Mouse (Mus musculus): Measurements from ENCODE around the gene Zmynd10.

The Zmynd10 gene

DNA sequence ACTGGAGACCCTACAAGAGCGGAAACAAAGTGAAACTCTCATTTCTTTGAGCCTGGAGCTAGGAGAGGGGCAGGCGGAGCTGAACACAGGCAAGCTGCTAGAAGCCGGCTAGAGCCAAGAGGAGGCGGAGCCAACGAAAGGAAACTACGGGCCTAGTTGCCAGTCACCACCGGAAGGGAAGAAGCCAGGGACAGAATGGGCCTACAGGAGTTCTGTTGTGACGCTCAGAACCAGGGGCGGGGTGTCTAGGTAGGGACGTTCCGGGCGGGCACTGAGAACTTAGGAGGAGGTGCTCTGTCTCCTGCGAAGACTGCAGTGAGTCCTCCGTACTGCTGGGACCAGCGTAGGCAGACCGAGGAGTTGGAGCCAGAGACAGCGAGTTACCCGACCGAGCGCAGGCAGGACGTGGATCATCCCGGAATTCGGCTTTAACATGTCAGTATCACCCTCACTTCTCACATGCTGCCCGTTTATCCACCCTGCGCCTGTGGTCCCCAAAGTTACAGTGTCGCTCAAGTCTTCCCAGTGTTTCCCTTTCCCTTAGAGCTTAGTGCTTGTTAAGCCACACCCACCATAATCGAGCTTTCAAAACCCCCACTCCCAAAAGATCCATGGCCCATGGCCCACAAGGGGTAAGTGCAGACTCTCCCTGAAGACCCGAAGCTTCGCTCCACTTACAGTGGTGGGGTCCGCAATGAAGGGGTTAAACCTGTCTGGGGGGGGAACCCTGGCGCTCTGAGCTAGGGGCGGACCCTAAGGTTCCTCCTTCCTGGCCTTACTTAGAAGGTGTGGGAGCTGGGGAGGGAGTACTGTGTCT is 33.6 kb downstream of the Zmynd10 start, which contains the start of gene Hyal3:
TSS of gene Hyal3 (plus strand) at position 318 of the 817 bp plus-strand sequence.
- DNase-seq (ENCODE audit: low read depth), result peak; percentile 95

DNA sequence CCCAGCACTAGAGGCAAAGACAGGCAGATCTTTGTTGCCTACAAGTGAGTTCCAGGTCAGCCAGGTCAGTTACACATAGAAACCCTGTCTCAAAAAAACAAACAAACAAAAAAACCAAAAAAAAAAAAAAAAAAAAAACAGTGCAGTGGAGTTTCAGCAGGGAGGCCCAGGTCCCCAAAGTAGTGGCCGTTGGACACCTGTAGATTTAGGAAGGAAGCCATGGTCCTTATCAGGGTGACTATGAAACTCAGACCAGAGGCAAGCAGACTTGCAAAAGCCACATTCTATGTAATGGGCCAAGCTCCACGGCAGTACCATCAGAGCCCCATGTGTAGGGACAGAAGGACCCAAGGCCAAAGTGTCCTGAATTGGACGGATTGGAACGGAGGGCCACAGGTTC is 34.5 kb downstream of the Zmynd10 start:
- no peak for DNase-seq (ENCODE audit: low read depth)

DNA sequence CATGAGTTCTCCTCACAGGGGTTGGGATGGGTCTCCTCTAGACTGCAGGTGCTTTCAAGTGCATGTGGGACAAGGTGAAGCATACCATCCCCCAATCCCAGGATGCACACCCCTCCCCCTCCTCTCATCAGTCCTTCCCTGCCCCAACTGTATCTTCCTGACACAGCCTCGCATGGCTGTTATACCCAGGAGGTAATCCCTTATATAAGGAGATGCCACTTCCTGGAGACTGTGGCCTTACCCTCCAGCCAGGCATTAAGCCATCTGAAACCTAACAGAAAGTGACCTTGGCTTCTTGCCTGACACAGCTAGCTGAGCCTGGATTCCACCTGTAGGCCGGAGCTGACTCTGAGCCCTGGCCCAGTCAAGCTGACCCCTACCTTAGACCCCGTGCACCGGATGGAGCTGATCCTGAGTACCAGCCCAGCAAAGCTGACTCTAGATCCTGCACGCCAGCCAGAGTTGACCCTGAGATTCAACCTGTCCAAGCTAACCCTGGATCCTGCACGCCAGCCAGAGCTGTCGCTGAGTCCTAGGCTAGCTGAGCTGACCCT is 35.5 kb downstream of the Zmynd10 start:
- DNase-seq (ENCODE audit: low read depth), result no peak

DNA sequence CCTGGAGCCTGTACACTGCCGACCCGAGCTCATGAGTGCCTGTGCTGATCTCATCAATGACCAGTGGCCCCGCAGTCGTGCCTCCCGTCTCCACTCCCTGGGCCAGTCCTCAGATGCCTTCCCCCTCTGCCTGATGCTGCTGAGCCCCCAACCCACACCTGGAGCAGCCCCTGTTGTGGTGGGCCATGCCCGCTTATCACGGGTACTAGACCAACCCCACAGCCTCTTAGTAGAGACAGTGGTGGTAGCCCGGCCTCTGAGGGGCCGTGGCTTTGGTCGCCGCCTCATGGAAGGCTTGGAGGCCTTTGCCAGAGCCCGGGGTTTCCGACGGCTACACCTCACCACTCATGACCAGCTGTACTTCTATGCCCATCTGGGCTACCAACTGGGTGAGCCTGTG is 36.1 kb downstream of the Zmynd10 start:
- DNase-seq (ENCODE audit: low read depth), result no peak

DNA sequence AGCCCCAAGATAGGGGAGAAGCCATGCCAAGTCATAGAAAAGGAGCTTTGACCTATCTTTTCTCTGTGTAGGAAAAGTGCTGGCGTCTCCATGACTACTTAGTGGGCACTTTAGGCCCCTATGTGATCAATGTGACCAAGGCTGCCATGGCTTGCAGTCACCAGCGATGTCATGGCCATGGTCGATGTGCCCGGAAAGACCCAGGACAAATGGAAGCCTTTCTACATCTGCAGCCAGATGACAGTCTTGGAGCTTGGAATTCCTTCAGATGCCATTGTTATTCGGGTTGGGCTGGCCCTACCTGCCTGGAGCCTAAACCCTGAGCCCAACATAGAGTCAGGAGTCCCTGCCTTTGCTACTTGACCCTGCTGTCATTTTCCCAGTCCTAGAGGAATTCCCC is 39.4 kb downstream of the Zmynd10 start:
- DNase-seq (ENCODE audit: low read depth), result no peak

DNA sequence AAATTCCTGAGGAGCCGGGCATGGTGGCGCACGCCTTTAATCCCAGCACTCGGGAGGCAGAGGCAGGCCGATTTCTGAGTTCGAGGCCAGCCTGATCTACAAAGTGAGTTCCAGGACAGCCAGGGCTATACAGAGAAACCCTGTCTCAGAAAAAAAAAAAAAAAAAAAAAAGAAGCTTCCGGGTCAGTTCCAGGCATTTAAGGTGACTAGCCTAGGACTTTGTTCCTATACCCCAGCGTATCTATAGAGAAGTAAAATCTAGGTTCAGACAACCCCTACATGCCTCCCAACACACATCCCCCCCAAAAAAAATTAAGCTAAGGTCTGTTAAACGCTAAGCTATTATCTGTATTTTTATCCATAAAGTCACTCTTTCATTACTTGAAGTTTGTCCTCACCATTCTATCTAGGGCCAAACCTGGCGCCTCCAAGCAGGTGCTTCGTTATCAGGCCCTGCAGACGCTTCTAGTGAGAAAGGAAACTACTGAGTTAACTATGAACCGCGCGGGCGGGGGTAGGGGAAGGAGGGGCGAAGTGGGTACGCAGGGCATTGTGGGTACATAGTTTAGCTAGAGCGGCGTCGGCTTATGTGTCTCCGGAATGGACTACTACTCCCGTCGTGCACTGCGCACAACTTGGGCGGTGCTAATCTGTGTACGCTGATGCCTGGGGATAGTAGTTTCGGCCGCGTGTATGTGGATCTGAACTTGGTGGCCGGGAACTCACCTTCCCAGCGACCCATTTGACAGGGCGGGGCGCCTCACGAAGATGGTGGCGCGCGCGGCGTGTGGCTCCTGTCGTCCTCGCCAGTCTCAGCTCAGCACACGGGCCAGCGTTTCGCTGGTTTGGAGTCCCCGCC is 40.1 kb downstream of the Zmynd10 start, which contains the start of gene Ifrd2:
TSS of gene Ifrd2 (plus strand) at position 669 of the 859 bp plus-strand sequence.
- peak; percentile 98 for DNase-seq (ENCODE audit: low read depth)

DNA sequence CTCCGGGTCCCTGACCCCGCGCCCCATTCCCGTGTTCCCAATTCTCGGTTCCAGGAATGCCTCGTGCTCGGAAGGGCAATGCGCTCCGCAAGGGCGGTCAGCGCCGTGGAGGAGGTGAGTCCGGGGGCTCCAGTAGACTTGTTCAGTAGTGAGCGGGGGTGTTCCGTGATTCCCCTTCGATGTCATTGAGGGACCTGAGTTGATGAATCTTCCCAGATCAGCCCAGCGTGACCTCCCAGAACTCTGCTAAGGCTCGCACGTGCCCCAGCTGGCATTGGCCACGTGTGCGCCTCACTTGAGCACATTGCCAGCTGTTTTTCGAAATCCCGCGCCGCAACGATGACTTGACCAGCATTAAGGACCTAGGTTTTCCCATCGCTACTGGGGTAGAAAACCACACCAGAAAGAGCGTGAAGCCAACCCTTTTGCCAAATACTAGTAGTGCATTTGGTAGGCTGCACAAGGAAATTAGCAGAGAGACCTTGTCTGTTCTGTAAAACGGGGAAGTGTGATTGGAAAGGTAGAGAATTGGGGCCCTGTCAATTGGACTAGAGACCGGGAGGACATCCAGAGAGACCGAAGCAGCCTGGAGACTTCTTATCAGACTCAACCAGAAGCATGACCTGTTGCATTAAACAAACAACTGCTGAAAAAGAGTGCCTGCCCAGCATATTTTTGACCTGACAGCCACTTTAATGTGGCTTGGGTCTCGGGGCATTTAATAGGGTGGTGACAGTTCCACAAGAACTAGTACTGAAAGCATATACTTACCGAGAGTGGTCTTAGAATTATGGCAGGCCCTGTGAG is 40.9 kb downstream of the Zmynd10 start:
- no peak for DNase-seq (ENCODE audit: low read depth)

DNA sequence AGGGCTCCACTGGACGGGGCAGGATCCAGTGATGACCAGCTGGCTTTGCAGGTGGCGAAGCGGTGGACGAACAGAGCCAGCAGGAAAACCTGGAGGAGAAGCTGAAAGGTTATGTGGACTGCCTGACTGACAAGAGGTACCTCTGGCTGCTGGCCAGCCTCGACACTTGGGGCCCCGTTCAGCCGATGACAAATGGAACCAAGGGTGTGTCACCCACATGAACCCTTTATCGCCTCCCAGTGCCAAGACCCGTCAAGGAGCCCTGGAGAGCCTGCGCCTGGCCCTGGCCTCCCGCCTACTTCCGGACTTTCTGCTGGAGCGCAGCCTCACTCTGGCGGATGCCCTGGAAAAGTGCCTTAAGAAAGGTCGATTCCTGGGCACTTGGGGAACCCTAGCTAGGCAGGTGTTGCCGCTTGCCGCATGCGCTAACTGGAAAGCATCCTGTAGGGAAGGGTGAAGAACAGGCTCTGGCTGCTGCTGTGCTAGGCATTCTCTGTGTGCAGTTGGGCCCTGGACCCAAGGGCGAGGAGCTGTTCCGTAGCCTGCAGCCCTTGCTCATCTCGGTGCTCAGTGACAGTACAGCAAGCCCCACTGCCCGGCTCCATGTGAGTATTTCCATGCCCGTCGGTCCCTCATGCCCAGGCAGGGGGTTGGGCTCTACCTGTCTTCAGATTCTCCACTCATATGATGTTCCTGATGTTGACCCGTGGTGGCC is 43.1 kb downstream of the Zmynd10 start:
- no peak for DNase-seq (ENCODE audit: low read depth)

DNA sequence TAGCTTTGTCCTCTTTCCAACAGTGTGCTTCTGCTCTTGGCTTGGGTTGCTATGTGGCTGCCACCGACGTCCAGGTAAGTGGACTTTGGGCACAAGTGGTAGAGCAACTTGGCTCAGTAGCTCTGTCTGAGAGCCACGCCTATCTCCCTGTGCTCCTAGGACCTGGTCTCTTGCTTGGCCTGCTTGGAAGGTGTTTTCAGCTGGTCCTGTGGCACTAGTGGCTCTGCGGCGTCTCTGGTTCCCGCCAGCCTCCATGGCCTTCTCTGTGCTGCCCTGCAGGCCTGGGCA is 43.6 kb downstream of the Zmynd10 start:
- DNase-seq (ENCODE audit: low read depth), result no peak

DNA sequence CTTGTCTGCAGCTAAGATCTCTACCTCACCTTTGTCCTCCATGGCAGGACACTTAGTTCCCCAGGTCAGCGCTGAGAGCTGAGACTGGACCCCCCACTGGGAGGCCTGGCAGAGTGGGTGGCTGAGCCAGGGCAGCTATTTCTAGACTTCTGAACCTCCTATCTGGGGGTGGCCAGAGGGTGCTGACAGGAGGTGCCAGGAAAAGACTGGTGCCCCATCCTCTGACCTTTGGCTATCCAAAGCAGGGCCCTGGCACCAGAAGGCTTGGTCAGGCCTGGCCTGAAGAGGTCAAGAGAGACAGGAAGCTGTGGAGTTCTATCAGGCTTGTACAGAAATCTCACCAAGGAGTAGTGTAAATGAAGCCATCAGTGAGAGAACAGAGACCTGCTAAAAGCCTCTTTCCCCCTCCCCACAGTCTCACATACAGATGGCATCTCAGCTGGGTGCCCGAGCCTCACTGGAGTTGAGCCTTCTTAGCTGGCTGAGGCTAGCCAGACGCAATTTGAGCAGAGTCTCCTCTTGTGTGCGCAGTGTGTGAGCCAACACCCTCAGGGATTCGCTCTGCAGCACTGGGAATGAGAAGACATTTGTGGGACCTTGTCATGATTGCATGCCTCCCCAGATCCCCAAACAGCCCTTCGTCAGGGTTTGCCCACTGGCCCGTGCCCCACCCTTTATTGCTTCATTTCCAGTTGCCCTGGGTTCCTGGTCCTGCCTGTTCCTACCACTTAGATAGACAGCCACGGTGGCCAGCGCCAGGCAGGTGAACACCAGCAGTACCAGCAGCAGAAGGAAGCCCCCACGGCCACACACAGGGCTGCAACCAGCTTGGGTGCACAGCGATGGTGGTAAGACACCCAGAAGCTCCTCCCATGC is 46.2 kb downstream of the Zmynd10 start:
- no peak for DNase-seq (ENCODE audit: low read depth)

DNA sequence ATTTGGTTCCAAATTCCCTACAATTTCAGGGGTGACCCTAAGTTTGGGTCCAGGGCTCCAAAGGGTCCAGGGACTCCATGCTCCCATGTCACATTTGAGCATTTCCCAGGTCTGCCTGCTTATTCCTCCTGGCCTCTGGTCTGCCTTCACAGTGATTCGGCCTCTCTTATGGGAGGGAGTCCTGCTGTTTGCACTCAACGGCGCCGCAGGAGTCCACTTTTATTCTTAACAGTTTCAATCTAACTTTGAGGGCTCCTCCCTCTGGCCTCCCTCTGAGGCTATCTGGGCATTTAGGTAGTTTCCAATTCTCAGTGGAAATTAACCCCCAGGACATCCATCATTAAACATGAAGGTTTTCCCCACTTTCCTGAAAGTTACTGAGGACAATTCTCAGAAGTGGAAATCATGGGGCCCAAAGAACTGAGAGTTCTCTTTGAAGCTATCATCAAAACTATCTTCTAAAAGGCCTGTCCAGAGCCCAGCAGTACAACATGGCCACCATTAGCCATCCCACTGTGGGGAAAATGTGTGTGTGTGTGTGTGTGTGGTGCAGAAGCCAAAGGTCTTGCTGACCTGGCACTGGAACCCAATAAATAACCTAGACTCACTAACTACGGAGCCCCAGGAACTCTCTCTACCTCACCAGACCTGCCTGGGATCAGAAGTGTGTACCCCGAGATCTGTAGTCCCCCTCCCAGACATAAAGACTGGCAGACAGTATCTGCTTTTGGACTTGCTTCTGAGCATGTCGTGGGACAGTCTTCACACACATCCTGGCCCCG is 47.4 kb downstream of the Zmynd10 start:
- no peak for DNase-seq (ENCODE audit: low read depth)

DNA sequence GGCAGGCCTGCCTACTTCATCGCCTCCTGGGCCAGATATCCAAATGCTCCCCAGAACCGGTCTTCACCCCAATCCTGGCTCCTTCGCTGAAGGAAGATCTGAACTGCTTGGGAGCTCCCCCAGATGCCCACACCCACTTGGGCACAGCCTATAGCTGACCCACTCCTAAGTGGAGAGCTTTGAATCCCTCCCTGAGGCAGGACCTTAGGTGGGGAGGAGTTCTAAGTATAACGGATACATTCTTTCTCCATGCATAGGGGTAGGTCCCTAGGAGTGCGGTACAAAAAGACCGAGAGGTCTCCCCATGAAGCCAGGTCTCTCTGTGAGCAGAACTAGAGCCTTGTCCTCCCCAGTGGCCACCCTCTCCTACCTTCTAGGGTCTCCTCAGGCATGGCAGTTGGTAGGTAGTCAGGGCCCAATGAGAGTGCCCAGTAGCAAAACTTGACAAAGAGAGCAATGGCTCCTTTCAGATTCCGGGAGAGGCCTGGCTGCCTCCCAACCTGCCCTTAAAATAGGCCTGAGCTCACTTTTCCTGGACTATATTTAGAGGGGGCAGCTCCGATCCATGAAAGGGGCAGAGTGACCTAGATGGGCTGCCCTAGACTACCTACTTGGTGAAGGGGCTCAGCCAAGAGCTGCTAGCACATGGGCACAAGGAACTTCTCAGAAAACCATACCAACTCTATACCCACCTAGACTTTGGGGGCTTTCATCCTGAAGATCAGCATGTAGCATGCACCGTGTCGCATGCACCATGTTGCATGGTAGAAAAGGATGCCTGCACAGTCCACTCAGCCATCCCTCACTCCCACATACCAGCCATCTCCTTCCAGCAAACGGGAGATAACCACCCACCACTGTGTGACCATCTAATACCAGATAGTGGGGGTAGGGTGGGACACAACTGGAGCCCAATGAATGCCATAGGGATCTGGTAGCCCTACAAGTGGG is 49.8 kb downstream of the Zmynd10 start:
- DNase-seq (ENCODE audit: low read depth), result no peak

DNA sequence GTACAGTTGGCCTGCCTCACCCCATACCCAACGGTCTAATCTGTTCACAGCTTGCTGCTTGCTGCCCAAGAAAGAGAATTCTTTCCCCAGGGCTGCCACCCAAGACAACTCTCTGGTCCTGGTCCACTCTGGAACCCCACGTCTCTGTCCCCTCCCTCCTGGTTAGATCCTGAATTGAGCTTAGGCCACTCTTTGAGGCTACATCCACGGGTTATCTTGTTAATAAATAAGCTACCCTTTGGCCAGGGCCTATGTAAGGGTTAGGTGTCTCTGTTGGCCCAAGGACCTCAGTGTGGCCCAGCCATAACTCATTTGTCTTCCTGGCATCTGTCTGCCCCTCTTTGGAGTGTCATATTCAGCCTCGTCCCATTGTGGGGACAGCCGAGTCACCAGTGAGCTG is 51.3 kb downstream of the Zmynd10 start:
- no peak for DNase-seq (ENCODE audit: low read depth)

DNA sequence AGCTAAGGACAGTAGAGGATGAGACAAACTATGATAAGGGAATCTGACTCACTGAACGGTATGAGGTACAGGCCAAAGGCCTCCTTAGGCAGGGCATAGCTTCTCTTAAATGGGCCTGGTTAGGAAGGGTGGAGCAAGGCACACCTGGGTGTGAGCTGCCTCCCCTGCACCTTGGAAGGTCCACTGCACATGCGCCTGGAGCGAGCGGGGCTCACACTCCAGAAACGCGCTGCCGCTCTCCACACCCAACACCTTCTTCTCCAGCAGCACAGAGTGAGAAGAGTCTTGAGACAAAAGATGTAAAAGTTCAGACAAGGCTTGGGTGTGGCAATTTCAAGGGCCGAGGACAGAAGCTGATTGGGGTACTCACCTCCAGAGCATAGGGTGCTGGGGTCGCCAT is 52.3 kb downstream of the Zmynd10 start:
- no peak for DNase-seq (ENCODE audit: low read depth)

DNA sequence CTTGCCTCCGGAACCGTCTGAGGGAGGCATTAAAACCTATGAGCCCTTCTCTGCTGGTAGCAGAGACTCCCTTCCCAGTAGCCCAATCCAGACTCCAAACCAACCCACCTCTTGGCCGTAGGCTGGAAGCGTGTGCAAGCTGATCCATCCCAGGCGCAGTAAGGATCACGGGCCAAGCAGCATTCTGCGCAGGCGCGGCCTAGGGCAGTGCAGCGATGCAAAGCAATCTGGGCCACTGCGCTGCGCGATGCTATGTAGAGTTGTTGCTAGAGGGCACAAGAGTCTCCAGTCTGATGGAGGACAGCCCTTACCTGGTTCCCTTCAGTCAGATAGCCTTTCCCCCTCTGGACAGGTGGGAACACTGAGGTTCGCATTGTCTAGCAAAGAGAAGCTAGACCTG is 52.7 kb downstream of the Zmynd10 start:
- no peak for DNase-seq (ENCODE audit: low read depth)

DNA sequence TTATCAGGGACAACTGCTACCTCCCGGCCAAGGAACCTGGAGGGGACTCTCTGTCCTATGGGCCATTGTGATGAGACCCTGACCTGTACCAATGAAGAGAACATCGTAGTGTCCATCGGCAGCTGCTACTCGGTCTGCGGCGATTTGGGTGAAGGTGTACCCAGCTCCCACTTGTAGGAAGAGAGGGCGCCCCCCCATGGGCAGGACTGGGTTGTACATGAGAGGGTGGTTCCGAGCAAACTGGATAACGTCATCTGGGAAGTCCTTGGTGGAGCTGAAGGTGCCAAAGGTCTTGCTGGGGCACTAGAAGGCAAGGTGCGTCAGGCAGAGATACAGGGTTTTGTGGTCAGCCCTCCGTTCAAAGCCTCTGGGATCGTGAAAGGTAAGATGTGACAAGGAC is 53.6 kb downstream of the Zmynd10 start:
- DNase-seq (ENCODE audit: low read depth), result no peak
